Mouse (Mus musculus) heart, embryonic 14.5 days (tissue): ENCODE measurements around the gene Misp. TPM values are rescaled to one million over a fixed set of nuclear protein-coding genes. Genes with fewer than 3 reads are reported as not detected.

Source experiments
- ATAC-seq: fragments of 200-750 bp; cut with Nextera tagmentation; 2 replicates; pipeline ENCODE4 v1.8.0; 2017; ENCODE audit warnings: low read depth, moderate TSS enrichment; ENCODE audit not compliant: insufficient number of reproducible peaks, insufficient read depth, low FRiP score
- H3K27ac ChIP-seq, 2 experiments: fragments of 200-500 bp in 1 of 2; fragments of 300-500 bp in 1 of 2; sonication (generic) in 1 of 2; replicated peaks in 1 of 2; 2 replicates each; pipeline ENCODE4 v1.5.1; 2012 to 2014; ENCODE audit warnings: low read depth in 2 of 2, low read length in 2 of 2, control low read depth in 1 of 2, mild to moderate bottlenecking in 1 of 2, mixed read lengths in 1 of 2; ENCODE audit not compliant: control insufficient read depth in 1 of 2, insufficient read depth in 1 of 2
- H3K27me3 ChIP-seq: fragments of 300-500 bp; sonication (generic); 2 replicates; pipeline ENCODE4 v1.6.1; 2014; ENCODE audit warnings: mild to moderate bottlenecking, low read length, control low read depth; ENCODE audit not compliant: control insufficient read depth, insufficient read depth
- H3K36me3 ChIP-seq: fragments of 300-500 bp; sonication (generic); 2 replicates; pipeline ENCODE4 v1.6.1; 2014; ENCODE audit warnings: mild to moderate bottlenecking, control low read depth, low read length, mixed read lengths; ENCODE audit not compliant: control insufficient read depth, insufficient read depth
- H3K4me1 ChIP-seq, 2 experiments: fragments of 200-500 bp in 1 of 2; fragments of 300-500 bp in 1 of 2; sonication (generic) in 1 of 2; 2 replicates each; pipeline ENCODE4 v1.6.1; 2012 to 2014; ENCODE audit warnings: low read length in 2 of 2, control low read depth in 1 of 2, mixed read lengths in 1 of 2; ENCODE audit not compliant: control insufficient read depth in 2 of 2, insufficient read depth in 2 of 2
- H3K4me2 ChIP-seq: fragments of 300-500 bp; sonication (generic); 2 replicates; pipeline ENCODE4 v1.6.1; 2014; ENCODE audit warnings: mild to moderate bottlenecking, low read length
- H3K4me3 ChIP-seq, 2 experiments: fragments of 200-500 bp in 1 of 2; fragments of 300-500 bp in 1 of 2; sonication (generic) in 1 of 2; 2 replicates each; pipeline ENCODE4 v1.5.1; 2012 to 2014; ENCODE audit warnings: low read length in 2 of 2, mild to moderate bottlenecking in 2 of 2, control low read depth in 1 of 2, low read depth in 1 of 2, moderate library complexity in 1 of 2; ENCODE audit not compliant: control insufficient read depth in 1 of 2, insufficient read depth in 1 of 2
- H3K9ac ChIP-seq: fragments of 300-500 bp; sonication (generic); 2 replicates; pipeline ENCODE4 v1.6.1; 2014; ENCODE audit warnings: mild to moderate bottlenecking, low read length
- H3K9me3 ChIP-seq: fragments of 300-500 bp; sonication (generic); 2 replicates; pipeline ENCODE4 v1.6.1; 2016; ENCODE audit warnings: low read length, control low read depth; ENCODE audit not compliant: control insufficient read depth
- WGBS: fragments of 180-500 bp; shearing (Covaris S2); extraction: QIAGEN DNeasy Blood & Tissue Kit; methylation state at CpG from one replicate; pipeline ENCODE4 v1.1.7; 2014; 5-methylcytosine and 5-hydroxymethylcytosine counted together
- microRNA-seq: library from miRNA; unstranded; fragments of <30 nt; microRNA quantifications from one replicate; pipeline ENCODE4, GENCODE M21; 2016
- polyA plus RNA-seq: library from polyadenylated mRNA; unstranded; fragments of >200 nt; fragmentation: Nextera tagmentation; extraction: Ambion mirVana; gene quantifications from 2 replicates; pipeline ENCODE4 v1.2.1, GENCODE M21; 2014

The Misp gene
- polyA plus RNA-seq, 1 experiment from 2014 or later: 0.61 TPM

- no peaks in the 10 kb centered on the region for H3K9me3 ChIP-seq
- 0 out of 2 replicates have a peak overlapping the region, but pooled peaks have one; percentile 38 for H3K9ac ChIP-seq
- no peak overlapping the region for H3K4me3 ChIP-seq
- H3K4me1 ChIP-seq: peaks cover 9 to 13% of the 10 kb centered on the region in 2 experiments
- no peaks in the 10 kb centered on the region for H3K36me3 ChIP-seq
- ATAC-seq: no peak
- no peak overlapping the region for H3K27ac ChIP-seq
- H3K4me2 ChIP-seq: no peak overlapping the region
- WGBS: 17% methylated on average over 3 of the region's 3 CpGs
- peaks cover 6% of the 10 kb centered on the region; the same call in 1 of the 2 replicates for H3K27me3 ChIP-seq
Measured at GRCm38 (mm10) chr10:79879527-79879926, 58.7 kb downstream of the Misp start.

Small RNAs within 50 kb of the gene (microRNA-seq; reads per million reads assigned to microRNA genes)
- gene Mir6910: not detected

Other genes with a start within 250 kb of the Misp start
- not detected in 2 replicates for gene Theg, start 233.7 kb upstream of the Misp start, polyA plus RNA-seq
- not detected in 2 replicates for gene C2cd4c, start 207.0 kb upstream of the Misp start, polyA plus RNA-seq
- 1.5 and 1.6 TPM in 2 replicates for gene Shc2, start 183.1 kb upstream of the Misp start, polyA plus RNA-seq
- not detected in 2 replicates for gene Odf3l2, start 175.3 kb upstream of the Misp start, polyA plus RNA-seq
- 1.00 and 1.8 TPM in 2 replicates for gene Madcam1, start 156.4 kb upstream of the Misp start, polyA plus RNA-seq
- 44.5 and 48.2 TPM in 2 replicates for gene Tpgs1, start 151.6 kb upstream of the Misp start, polyA plus RNA-seq
- gene Cdc34, start 138.8 kb upstream of the Misp start, polyA plus RNA-seq: 106 and 109 TPM in 2 replicates
- gene Gzmm, start 132.0 kb upstream of the Misp start, polyA plus RNA-seq: 0.77 and 0.94 TPM in 2 replicates
- 989 and 1,200 TPM in 2 replicates for gene Bsg, start 116.5 kb upstream of the Misp start, polyA plus RNA-seq
- 0.05 and 0.19 TPM in 2 replicates for gene Hcn2, start 104.4 kb upstream of the Misp start, polyA plus RNA-seq
- 20.2 and 27.4 TPM in 2 replicates for gene Polrmt, start 74.4 kb upstream of the Misp start, polyA plus RNA-seq
- 0.12 and 0.38 TPM in 2 replicates for gene Fgf22, start 65.9 kb upstream of the Misp start, polyA plus RNA-seq
- 54.4 and 62.5 TPM in 2 replicates for gene Rnf126, start 54.0 kb upstream of the Misp start, polyA plus RNA-seq
- 19.9 and 21.1 TPM in 2 replicates for gene Fstl3, start 43.7 kb upstream of the Misp start, polyA plus RNA-seq
- 0.08 TPM in 1 of 2 replicates, not detected in the other for gene Prss57, start 30.0 kb upstream of the Misp start, polyA plus RNA-seq
- 58.3 and 68.1 TPM in 2 replicates for gene Palm, start 27.4 kb upstream of the Misp start, polyA plus RNA-seq
- 62.7 and 78.9 TPM in 2 replicates for gene Ptbp1, start 33.4 kb downstream of the Misp start, polyA plus RNA-seq
- gene Prtn3, start 53.5 kb downstream of the Misp start, polyA plus RNA-seq: 1.4 and 2.0 TPM in 2 replicates
- gene Plppr3, start 53.6 kb downstream of the Misp start, polyA plus RNA-seq: 6.9 and 9.4 TPM in 2 replicates
- 0.42 TPM in 1 of 2 replicates, not detected in the other for gene Elane, start 65.3 kb downstream of the Misp start, polyA plus RNA-seq
- gene Cfd, start 69.9 kb downstream of the Misp start, polyA plus RNA-seq: not detected in 2 replicates
- gene Med16, start 87.9 kb downstream of the Misp start, polyA plus RNA-seq: 34.7 TPM in 2 replicates
- 4.6 TPM in 1 of 2 replicates, not detected in the other for gene Gm26602, start 89.9 kb downstream of the Misp start, polyA plus RNA-seq
- gene Kiss1r, start 96.0 kb downstream of the Misp start, polyA plus RNA-seq: 0.19 and 0.70 TPM in 2 replicates
- gene R3hdm4, start 100.2 kb downstream of the Misp start, polyA plus RNA-seq: 96.7 and 98.5 TPM in 2 replicates
- 1.9 and 2.8 TPM in 2 replicates for gene Arid3a, start 106.1 kb downstream of the Misp start, polyA plus RNA-seq
- 73.2 and 84.4 TPM in 2 replicates for gene Wdr18, start 139.2 kb downstream of the Misp start, polyA plus RNA-seq
- gene Grin3b, start 149.7 kb downstream of the Misp start, polyA plus RNA-seq: 0.09 and 0.18 TPM in 2 replicates
- 16.2 and 20.3 TPM in 2 replicates for gene Tmem259, start 163.3 kb downstream of the Misp start, polyA plus RNA-seq
- gene Cnn2, start 167.6 kb downstream of the Misp start, polyA plus RNA-seq: 265 and 275 TPM in 2 replicates
- gene Abca7, start 175.5 kb downstream of the Misp start, polyA plus RNA-seq: 1.6 and 1.7 TPM in 2 replicates
- 3.0 and 3.4 TPM in 2 replicates for gene Arhgap45, start 195.7 kb downstream of the Misp start, polyA plus RNA-seq
- gene Polr2e, start 218.8 kb downstream of the Misp start, polyA plus RNA-seq: 146 and 162 TPM in 2 replicates
- gene Gpx4, start 226.2 kb downstream of the Misp start, polyA plus RNA-seq: 715 and 757 TPM in 2 replicates